Mouse (Mus musculus) spleen, postnatal 36 days (tissue): ENCODE results near the gene Pnn.

Experiments
- DNase-seq, 2 experiments: peaks; one replicate each; pipeline ENCODE4 v3.0.0; 2022; ENCODE audit warnings: low spot score in 2 of 2, mixed read lengths in 1 of 2

Pnn gene

GRCm38 (mm10) chr12:59076996-59077395 is 10.3 kb downstream of the Pnn start:
- no peak for DNase-seq

GRCm38 (mm10) chr12:59077883-59078282 is 11.2 kb downstream of the Pnn start:
- DNase-seq, result no peak

GRCm38 (mm10) chr12:59080461-59080860 is 13.8 kb downstream of the Pnn start:
- DNase-seq, result no peak

GRCm38 (mm10) chr12:59084446-59084845 is 17.8 kb downstream of the Pnn start:
- no peak for DNase-seq

- no peak for DNase-seq
Observed at GRCm38 (mm10) chr12:59086171-59086570, 19.5 kb downstream of the Pnn start.

GRCm38 (mm10) chr12:59093543-59093942 is 26.9 kb downstream of the Pnn start:
- DNase-seq, result no peak

- no peak for DNase-seq
Observed at GRCm38 (mm10) chr12:59095104-59096025, 28.7 kb downstream of the Pnn start, which contains the start of gene Mia2. Mia2 (plus strand) TSS chr12:59095799.

- DNase-seq, result no peak
Observed at GRCm38 (mm10) chr12:59104771-59105170, 38.1 kb downstream of the Pnn start.

GRCm38 (mm10) chr12:59105914-59106313 is 39.2 kb downstream of the Pnn start:
- no peak for DNase-seq

- no peak for DNase-seq
Observed at GRCm38 (mm10) chr12:59106491-59106890, 39.8 kb downstream of the Pnn start.

GRCm38 (mm10) chr12:59107926-59108325 is 41.2 kb downstream of the Pnn start:
- DNase-seq, result no peak

- no peak for DNase-seq
Observed at GRCm38 (mm10) chr12:59117184-59117583, 50.5 kb downstream of the Pnn start.
